Mouse (Mus musculus) midbrain, embryonic 12.5 days (tissue): Measurements from ENCODE around the gene Gm12394. TPM values are rescaled to one million over a fixed set of nuclear protein-coding genes. Genes with fewer than 3 reads are reported as not detected.
A peak's percentile ranks its signal among the peaks of the same experiment; 100 is the strongest.
"Not testable (repeated sequence)": the region's sequence is repeated elsewhere in the genome, so short reads cannot be mapped to it uniquely, and the experiment has no call there.

ENCODE experiments used
- ATAC-seq: fragments of 200-750 bp; cut with Nextera tagmentation; 2 replicates; pipeline ENCODE4 v1.8.0; 2017; ENCODE audit warnings: low read depth, moderate TSS enrichment, moderate library complexity; ENCODE audit not compliant: low FRiP score
- H3K27ac ChIP-seq: fragments of 300-500 bp; sonication (generic); replicated peaks from 2 replicates; pipeline ENCODE4 v1.5.1; 2016; ENCODE audit warnings: mild to moderate bottlenecking
- H3K27me3 ChIP-seq: fragments of 300-500 bp; sonication (generic); 2 replicates; pipeline ENCODE4 v1.6.1; 2016; ENCODE audit warnings: mild to moderate bottlenecking
- H3K36me3 ChIP-seq: fragments of 300-500 bp; sonication (generic); 2 replicates; pipeline ENCODE4 v1.6.1; 2016
- H3K4me1 ChIP-seq: fragments of 300-500 bp; sonication (generic); 2 replicates; pipeline ENCODE4 v1.6.1; 2016
- H3K4me2 ChIP-seq: fragments of 300-500 bp; sonication (generic); replicated peaks from 2 replicates; pipeline ENCODE4 v1.6.1; 2016; ENCODE audit warnings: mild to moderate bottlenecking, moderate library complexity
- H3K4me3 ChIP-seq: fragments of 300-500 bp; sonication (generic); 2 replicates; pipeline ENCODE4 v1.5.1; 2016; ENCODE audit warnings: mild to moderate bottlenecking
- H3K9ac ChIP-seq: fragments of 300-500 bp; sonication (generic); replicated peaks from 2 replicates; pipeline ENCODE4 v1.6.1; 2016; ENCODE audit warnings: mild to moderate bottlenecking, moderate library complexity
- H3K9me3 ChIP-seq: fragments of 300-500 bp; sonication (generic); 2 replicates; pipeline ENCODE4 v1.6.1; 2016; ENCODE audit warnings: mild to moderate bottlenecking
- WGBS: fragments of 180-500 bp; shearing (Covaris S2); methylation state at CpG from one replicate; pipeline ENCODE4 v1.1.7; 2016; 5-methylcytosine and 5-hydroxymethylcytosine counted together
- polyA plus RNA-seq: library from polyadenylated mRNA; unstranded; fragments of >200 nt; fragmentation: Nextera tagmentation; extraction: Ambion mirVana; gene quantifications from 2 replicates; pipeline ENCODE4 v1.2.1, GENCODE M21; 2016

The Gm12394 gene
- polyA plus RNA-seq, 1 experiment from 2014 or later = 0.32 TPM

DNA sequence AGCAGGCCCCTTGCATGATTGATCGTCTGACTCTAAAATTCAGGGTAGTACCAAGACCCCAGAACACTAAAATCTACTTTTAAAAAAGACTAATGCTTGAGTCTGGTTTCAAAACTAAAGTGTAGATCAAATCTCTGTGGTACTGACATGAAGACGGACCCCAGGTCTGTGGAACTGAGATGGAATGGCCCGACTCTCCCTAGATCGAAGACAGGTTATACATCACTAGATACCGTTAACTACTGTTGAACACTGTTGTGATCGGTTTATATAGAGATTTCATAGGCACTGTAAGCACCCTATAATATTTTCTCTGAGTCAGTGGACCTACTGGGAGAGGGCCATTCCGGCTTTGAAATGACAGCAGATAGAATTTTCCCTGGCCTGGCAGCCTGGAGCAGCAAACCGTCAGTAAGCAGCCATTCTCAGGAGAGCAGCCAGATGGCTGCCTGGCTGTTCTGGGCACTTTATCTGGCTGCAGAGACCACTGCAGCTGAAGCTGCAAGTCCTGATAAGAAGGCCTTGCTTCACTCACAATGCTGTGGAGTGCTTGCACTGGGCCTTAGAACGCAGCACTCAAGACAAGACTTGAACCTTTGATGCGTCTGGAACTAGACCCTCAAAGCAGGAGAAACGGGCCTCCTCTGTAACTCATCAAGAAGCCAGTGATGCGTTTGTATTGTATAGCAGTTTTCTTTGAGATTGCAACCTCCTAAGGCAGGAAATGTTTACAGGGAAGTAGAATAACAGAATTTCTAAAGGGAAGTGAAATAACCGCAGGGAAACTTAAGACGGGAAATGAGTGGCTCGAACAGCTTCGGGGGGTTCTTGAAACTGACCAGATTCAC lies 23.5 kb upstream of the Gm12394 start:
- 86% methylated on average over 16 of the region's 16 CpGs for WGBS
- 0 out of 2 replicates have a peak, but pooled peaks cover 4% of the 10 kb centered on the region for H3K27me3 ChIP-seq
- H3K4me3 ChIP-seq = no peak overlapping the region
- no peaks in the 10 kb centered on the region for H3K36me3 ChIP-seq
- H3K9ac ChIP-seq = no peak overlapping the region
- H3K4me1 ChIP-seq = no peaks in the 10 kb centered on the region
- ATAC-seq = no peak
- no peaks in the 10 kb centered on the region for H3K9me3 ChIP-seq
- no peak overlapping the region for H3K4me2 ChIP-seq
- H3K27ac ChIP-seq = no peak overlapping the region

DNA sequence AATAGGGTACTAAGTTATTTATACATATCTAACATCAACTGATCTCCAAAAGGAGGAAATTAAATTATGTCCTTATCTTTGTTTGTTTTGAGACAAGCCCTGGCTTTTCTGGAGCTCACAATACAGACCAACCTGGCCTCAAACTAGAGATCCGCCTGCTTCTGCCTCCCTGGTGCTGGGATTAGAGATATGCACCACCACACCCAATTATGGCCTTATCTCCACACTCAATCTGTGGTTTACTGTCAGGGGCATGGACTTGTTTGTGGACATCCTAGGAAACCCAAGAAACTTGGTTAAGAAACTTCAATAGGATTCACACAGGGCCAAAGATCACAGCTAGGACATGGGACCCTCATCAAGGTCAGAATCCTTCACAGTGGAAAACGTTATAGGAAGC lies 21.1 kb upstream of the Gm12394 start:
- no peak overlapping the region for H3K27ac ChIP-seq
- H3K9ac ChIP-seq = no peak overlapping the region
- WGBS = 82% methylated on average over 2 of the region's 2 CpGs

DNA sequence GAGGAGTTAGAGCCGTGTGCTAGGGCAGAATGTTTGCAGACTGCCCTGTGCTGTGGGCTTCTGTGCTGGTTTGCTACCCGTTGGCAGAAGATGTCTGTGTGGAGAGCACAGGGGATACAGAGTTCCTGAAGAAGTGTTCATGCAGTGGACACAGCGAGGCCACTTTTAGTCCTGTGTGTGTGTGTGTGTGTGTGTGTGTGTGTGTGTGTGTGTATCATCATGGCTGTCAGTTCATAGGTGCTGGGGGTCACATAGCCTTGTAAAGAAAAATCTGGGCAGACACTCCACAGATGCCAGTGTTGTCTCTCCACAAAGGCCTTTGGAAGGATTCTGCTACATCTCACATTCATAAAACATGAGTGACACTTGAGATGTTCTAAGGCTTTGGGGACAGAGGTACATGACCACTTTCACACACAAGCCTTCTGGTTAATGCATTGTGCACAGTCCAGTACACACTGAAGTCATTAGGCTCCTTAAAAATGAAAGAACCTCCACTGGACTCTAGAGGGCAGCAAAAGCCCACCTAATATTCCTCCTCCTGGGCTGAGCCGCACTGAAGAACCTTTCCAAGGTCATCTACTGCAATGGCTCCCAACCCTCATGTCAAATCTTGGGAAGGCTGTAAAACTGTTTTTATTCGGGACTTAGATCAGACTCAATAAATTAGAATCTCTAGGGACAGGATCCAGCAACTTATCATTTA lies 20.2 kb upstream of the Gm12394 start:
- Histone ChIP-seq H3K4me3 (no peak overlapping the region), H3K9ac (no peak overlapping the region), H3K27me3 (0 out of 2 replicates have a peak, but pooled peaks cover 4% of the 10 kb centered on the region), H3K9me3 (no peaks in the 10 kb centered on the region), H3K4me2 (no peak overlapping the region), H3K27ac (no peak overlapping the region), H3K4me1 (no peaks in the 10 kb centered on the region), H3K36me3 (no peaks in the 10 kb centered on the region)
- peak; percentile 71 for ATAC-seq
- WGBS = 38% methylated on average over 5 of the region's 5 CpGs

More for the DNA sequence above, 21.1 kb upstream of the Gm12394 start:
- Histone ChIP-seq H3K9me3 (no peaks in the 10 kb centered on the region), H3K4me2 (no peak overlapping the region), H3K4me3 (no peak overlapping the region), H3K27me3 (0 out of 2 replicates have a peak, but pooled peaks cover 4% of the 10 kb centered on the region), H3K4me1 (no peaks in the 10 kb centered on the region), H3K36me3 (no peaks in the 10 kb centered on the region)
- no peak for ATAC-seq

- H3K9ac ChIP-seq = no peak within 1 kb of the TSS
- no peak for ATAC-seq
- 0 out of 2 replicates have a peak, but pooled peaks cover 4% of the 10 kb centered on the region for H3K27me3 ChIP-seq
- no peaks in the 10 kb centered on the region for H3K36me3 ChIP-seq
- no peaks in the 10 kb centered on the region for H3K4me1 ChIP-seq
- H3K4me2 ChIP-seq = no peak within 1 kb of the TSS
- no peaks in the 10 kb centered on the region for H3K9me3 ChIP-seq
- H3K27ac ChIP-seq = no peak within 1 kb of the TSS
- 88% methylated on average over 7 of the region's 7 CpGs for WGBS
- H3K4me3 ChIP-seq = no peak within 1 kb of the TSS
These were observed 17.6 kb upstream of the Gm12394 start, which contains the start of gene Fam205c for GRCm38 (mm10) chr4:42874134-42874533. Fam205c (minus strand) TSS chr4:42874234.

- Histone ChIP-seq H3K9ac (no peak overlapping the region), H3K9me3 (no peaks in the 10 kb centered on the region), H3K4me2 (no peak overlapping the region), H3K36me3 (no peaks in the 10 kb centered on the region), H3K27ac (no peak overlapping the region), H3K4me3 (no peak overlapping the region), H3K27me3 (0 out of 2 replicates have a peak, but pooled peaks cover 4% of the 10 kb centered on the region), H3K4me1 (no peaks in the 10 kb centered on the region)
- ATAC-seq = no peak
- WGBS = 89% methylated on average over 16 of the region's 16 CpGs
These were observed 16.3 kb upstream of the Gm12394 start for GRCm38 (mm10) chr4:42872746-42873435.

- Histone ChIP-seq H3K4me2 (no peak overlapping the region), H3K27me3 (0 out of 2 replicates have a peak, but pooled peaks cover 4% of the 10 kb centered on the region), H3K36me3 (no peaks in the 10 kb centered on the region), H3K27ac (no peak overlapping the region), H3K4me3 (no peak overlapping the region), H3K4me1 (no peaks in the 10 kb centered on the region), H3K9ac (no peak overlapping the region), H3K9me3 (no peaks in the 10 kb centered on the region)
- 97% methylated on average over 7 of the region's 7 CpGs for WGBS
- no peak for ATAC-seq
These were observed 15.6 kb upstream of the Gm12394 start for GRCm38 (mm10) chr4:42872151-42872550.

DNA sequence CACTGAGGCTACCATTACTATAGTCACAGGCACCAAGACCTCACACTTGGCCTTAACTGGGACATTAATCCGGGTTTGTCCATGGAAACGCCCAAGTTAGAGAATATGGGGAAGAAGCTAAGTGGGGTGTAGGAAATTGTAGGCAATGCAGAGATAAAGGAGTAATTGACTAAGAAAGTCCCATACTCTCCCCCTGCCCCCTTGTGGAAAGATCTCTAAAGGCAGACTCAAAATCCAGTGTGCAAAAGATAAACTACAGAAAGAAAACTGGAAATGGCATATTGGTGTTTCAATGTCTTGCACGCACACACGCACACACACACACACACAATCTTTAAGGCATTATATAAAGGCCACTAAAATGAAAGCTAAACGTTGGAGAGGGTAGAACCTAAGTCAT lies 14.2 kb upstream of the Gm12394 start:
- H3K9me3 ChIP-seq = no peaks in the 10 kb centered on the region
- no peak overlapping the region for H3K27ac ChIP-seq
- no peak overlapping the region for H3K4me3 ChIP-seq
- 85% methylated on average over 5 of the region's 5 CpGs for WGBS
- H3K27me3 ChIP-seq = no peaks in the 10 kb centered on the region
- H3K9ac ChIP-seq = no peak overlapping the region
- no peak overlapping the region for H3K4me2 ChIP-seq
- H3K36me3 ChIP-seq = no peaks in the 10 kb centered on the region
- no peak for ATAC-seq
- no peaks in the 10 kb centered on the region for H3K4me1 ChIP-seq

DNA sequence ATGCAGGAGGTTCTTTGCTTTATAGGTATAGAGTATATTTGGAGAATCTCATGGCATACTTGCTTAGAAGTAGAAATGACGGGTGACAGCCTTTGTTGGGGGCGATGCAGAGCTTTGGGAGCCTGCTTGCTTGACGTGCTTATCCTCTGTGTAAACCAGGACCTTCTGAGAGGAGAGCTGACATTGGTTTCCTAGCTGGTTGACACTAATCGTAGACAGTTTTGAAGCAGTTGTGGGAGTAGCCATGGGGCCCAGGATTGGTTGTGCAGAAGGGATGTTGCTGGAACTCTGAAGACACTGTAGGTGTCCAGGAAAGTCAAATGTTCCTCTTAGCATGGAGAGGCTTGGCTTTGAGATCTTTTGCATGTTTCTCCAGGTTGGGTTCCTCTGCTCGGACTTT lies 11.6 kb upstream of the Gm12394 start:
- H3K4me1 ChIP-seq = no peaks in the 10 kb centered on the region
- H3K27ac ChIP-seq = no peak overlapping the region
- no peak for ATAC-seq
- H3K27me3 ChIP-seq = no peaks in the 10 kb centered on the region
- WGBS = 85% methylated on average over 5 of the region's 5 CpGs
- no peaks in the 10 kb centered on the region for H3K9me3 ChIP-seq
- no peak overlapping the region for H3K4me3 ChIP-seq
- no peak overlapping the region for H3K4me2 ChIP-seq
- no peak overlapping the region for H3K9ac ChIP-seq
- no peaks in the 10 kb centered on the region for H3K36me3 ChIP-seq

GRCm38 (mm10) chr4:42867390-42867789 lies 10.8 kb upstream of the Gm12394 start:
- H3K27me3 ChIP-seq = no peaks in the 10 kb centered on the region
- H3K27ac ChIP-seq = no peak overlapping the region
- no peaks in the 10 kb centered on the region for H3K9me3 ChIP-seq
- H3K4me1 ChIP-seq = no peaks in the 10 kb centered on the region
- no peaks in the 10 kb centered on the region for H3K36me3 ChIP-seq
- WGBS = 74% methylated on average over 3 of the region's 3 CpGs
- no peak for ATAC-seq
- H3K4me2 ChIP-seq = no peak overlapping the region
- H3K9ac ChIP-seq = no peak overlapping the region
- no peak overlapping the region for H3K4me3 ChIP-seq

DNA sequence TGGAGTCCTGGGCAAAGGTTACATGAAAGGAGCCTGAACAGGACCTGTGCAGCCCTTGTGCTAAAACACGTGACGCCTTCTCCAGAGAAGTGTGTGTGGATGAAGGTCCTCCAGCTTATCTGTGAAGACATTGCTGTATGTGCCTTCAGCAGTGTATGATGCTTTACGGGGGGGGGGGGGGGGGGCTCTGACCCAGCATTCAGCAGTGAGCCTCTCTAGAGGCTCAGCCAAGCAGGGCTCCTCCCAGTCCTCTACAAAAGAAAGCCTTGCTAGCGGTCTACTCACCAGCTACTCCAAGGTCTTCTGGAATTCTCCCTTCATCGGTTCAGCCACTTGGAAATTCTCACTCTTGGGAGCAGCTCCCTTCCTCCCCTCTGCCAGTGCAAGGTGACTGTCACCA lies 6.9 kb upstream of the Gm12394 start:
- H3K27me3 ChIP-seq, H3K4me2 ChIP-seq, ATAC-seq, H3K27ac ChIP-seq, H3K36me3 ChIP-seq, H3K9ac ChIP-seq, H3K4me3 ChIP-seq, H3K9me3 ChIP-seq, H3K4me1 ChIP-seq: not testable (repeated sequence)
- 84% methylated on average over 4 of the region's 5 CpGs for WGBS

DNA sequence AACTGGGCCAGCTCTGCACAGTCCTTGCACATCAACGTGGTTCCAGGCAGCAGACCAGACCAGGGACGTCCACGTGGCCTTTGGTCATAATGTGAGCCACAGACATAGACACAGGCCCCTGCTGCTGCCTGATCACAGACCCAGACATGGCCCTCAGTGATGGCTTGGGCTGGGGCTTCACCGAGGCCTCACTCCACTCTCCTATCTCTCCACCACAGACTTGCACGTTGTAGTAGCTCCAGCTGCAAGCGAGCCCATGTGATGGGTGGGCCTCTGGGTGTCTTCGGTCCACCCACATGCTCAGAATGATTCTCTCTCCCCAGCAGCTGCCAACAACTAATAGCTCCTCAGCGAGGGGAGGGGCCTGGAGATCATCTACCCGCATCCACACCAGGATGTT lies 3.9 kb upstream of the Gm12394 start:
- H3K4me1 ChIP-seq, H3K27ac ChIP-seq, H3K9me3 ChIP-seq, H3K36me3 ChIP-seq, H3K4me3 ChIP-seq, ATAC-seq, H3K4me2 ChIP-seq, H3K27me3 ChIP-seq, H3K9ac ChIP-seq: not testable (repeated sequence)
- 85% methylated on average over 9 of the region's 9 CpGs for WGBS

- H3K27ac ChIP-seq, H3K36me3 ChIP-seq, H3K9ac ChIP-seq, ATAC-seq, H3K4me1 ChIP-seq, H3K9me3 ChIP-seq, H3K4me3 ChIP-seq, H3K27me3 ChIP-seq, H3K4me2 ChIP-seq: not testable (repeated sequence)
- 100% methylated on average over 1 of the region's 1 CpGs for WGBS
These were observed 2.8 kb downstream of the Gm12394 start, which contains the start of gene Fam205a1 for GRCm38 (mm10) chr4:42853788-42854187. Fam205a1 (minus strand) TSS chr4:42853888.
